Mouse (Mus musculus): ENCODE measurements at regions not wholly inside any gene's neighbourhood (a gene's known extent, or its start where the extent isn't known, plus 50 kb on each side); places are given as distances from the start of the nearest gene placed in this dataset.

DNA sequence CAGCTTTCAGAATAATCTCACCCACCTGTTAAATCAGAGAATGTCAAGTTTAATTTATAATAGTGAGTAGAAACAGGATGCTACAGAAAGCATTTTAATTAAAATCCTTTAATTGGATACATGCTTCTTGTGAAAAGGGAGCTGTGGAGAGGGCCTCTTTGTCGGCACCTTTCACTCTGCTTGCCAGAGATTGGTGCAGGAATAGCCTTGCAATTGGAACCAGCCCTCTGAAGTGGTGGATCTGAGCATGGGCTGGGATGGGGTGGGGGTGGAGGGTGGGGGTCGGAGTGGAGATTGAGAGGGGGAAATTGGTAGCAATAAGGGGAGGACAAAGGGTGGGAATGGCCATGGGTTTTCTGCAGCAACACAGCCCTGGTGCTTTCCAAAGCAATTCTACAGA, 207.2 kb downstream of the Tbx15 start:
- Histone ChIP-seq H3K36me3 (ENCODE audit: control insufficient read depth, insufficient read depth, low read length) (no peaks in the 10 kb centered on the region), H3K9me3 (replicated peaks; ENCODE audit: control insufficient read depth, low read length) (no peaks in the 10 kb centered on the region), H3K27me3 (ENCODE audit: control insufficient read depth, insufficient read depth, low read length) (no peaks in the 10 kb centered on the region), H3K27ac (ENCODE audit: low read length) (no peak overlapping the region), H3K9ac (ENCODE audit: low read length) (no peak overlapping the region), H3K4me2 (ENCODE audit: low read depth, low read length) (no peak overlapping the region), H3K4me3 (replicated peaks; ENCODE audit: low read length) (no peak overlapping the region), H3K4me1 (ENCODE audit: control insufficient read depth, insufficient read depth, low read length) (no peaks in the 10 kb centered on the region)
- WGBS, result 78% methylated on average over 2 of the region's 2 CpGs
- ATAC-seq (ENCODE audit: insufficient read depth, low FRiP score), result no peak

GRCm38 (mm10) chr3:99447813-99448212, 207.6 kb downstream of the Tbx15 start:
- no peak overlapping the region for H3K4me2 ChIP-seq (ENCODE audit: low read depth, low read length)
- no peak overlapping the region for H3K9ac ChIP-seq (ENCODE audit: low read length)
- no peaks in the 10 kb centered on the region for H3K4me1 ChIP-seq (ENCODE audit: control insufficient read depth, insufficient read depth, low read length)
- H3K27ac ChIP-seq (ENCODE audit: low read length), result no peak overlapping the region
- WGBS, result 33% methylated on average over 2 of the region's 2 CpGs
- no peaks in the 10 kb centered on the region for H3K27me3 ChIP-seq (ENCODE audit: control insufficient read depth, insufficient read depth, low read length)
- H3K9me3 ChIP-seq (replicated peaks; ENCODE audit: control insufficient read depth, low read length), result no peaks in the 10 kb centered on the region
- no peaks in the 10 kb centered on the region for H3K36me3 ChIP-seq (ENCODE audit: control insufficient read depth, insufficient read depth, low read length)
- H3K4me3 ChIP-seq (replicated peaks; ENCODE audit: low read length), result no peak overlapping the region
- no peak for ATAC-seq (ENCODE audit: insufficient read depth, low FRiP score)

GRCm38 (mm10) chr3:99459036-99459863, 219.1 kb downstream of the Tbx15 start:
- H3K4me3 ChIP-seq (replicated peaks; ENCODE audit: low read length), result no peak overlapping the region
- no peak for ATAC-seq (ENCODE audit: insufficient read depth, low FRiP score)
- no peak overlapping the region for H3K9ac ChIP-seq (ENCODE audit: low read length)
- no peaks in the 10 kb centered on the region for H3K9me3 ChIP-seq (replicated peaks; ENCODE audit: control insufficient read depth, low read length)
- no peaks in the 10 kb centered on the region for H3K4me1 ChIP-seq (ENCODE audit: control insufficient read depth, insufficient read depth, low read length)
- H3K36me3 ChIP-seq (ENCODE audit: control insufficient read depth, insufficient read depth, low read length), result no peaks in the 10 kb centered on the region
- WGBS, result 69% methylated on average over 12 of the region's 12 CpGs
- no peaks in the 10 kb centered on the region for H3K27me3 ChIP-seq (ENCODE audit: control insufficient read depth, insufficient read depth, low read length)
- no peak overlapping the region for H3K4me2 ChIP-seq (ENCODE audit: low read depth, low read length)
- H3K27ac ChIP-seq (ENCODE audit: low read length), result no peak overlapping the region

DNA sequence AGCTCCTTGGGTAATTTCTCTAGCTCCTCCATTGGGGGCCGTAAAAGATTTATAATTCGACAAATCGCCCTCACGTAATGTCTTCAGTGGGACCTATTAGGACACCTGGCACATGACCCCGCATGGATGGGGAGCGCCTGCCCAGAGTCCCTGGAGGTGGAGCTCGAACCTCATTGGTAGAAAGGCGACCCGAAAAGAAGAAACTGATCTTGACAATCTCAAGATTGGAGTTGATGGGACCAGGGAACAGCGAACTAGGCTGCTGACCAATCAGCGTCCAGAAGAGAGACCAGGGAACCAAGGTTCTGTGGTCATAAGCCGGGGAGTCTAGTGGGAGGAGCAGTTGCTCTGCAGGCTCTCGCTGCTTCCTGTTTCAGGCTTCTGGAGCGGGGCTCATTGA, 259.8 kb downstream of the Tbx15 start:
- Histone ChIP-seq H3K4me3 (replicated peaks; ENCODE audit: low read length) (no peak overlapping the region), H3K36me3 (ENCODE audit: control insufficient read depth, insufficient read depth, low read length) (no peaks in the 10 kb centered on the region), H3K27ac (ENCODE audit: low read length) (no peak overlapping the region), H3K9me3 (replicated peaks; ENCODE audit: control insufficient read depth, low read length) (no peaks in the 10 kb centered on the region), H3K9ac (ENCODE audit: low read length) (no peak overlapping the region), H3K4me2 (ENCODE audit: low read depth, low read length) (no peak overlapping the region), H3K27me3 (ENCODE audit: control insufficient read depth, insufficient read depth, low read length) (no peaks in the 10 kb centered on the region), H3K4me1 (ENCODE audit: control insufficient read depth, insufficient read depth, low read length) (no peaks in the 10 kb centered on the region)
- no peak for ATAC-seq (ENCODE audit: insufficient read depth, low FRiP score)
- WGBS, result 81% methylated on average over 14 of the region's 14 CpGs

- Histone ChIP-seq H3K4me2 (ENCODE audit: low read depth, low read length) (no peak overlapping the region), H3K9me3 (replicated peaks; ENCODE audit: control insufficient read depth, low read length) (no peaks in the 10 kb centered on the region), H3K9ac (ENCODE audit: low read length) (no peak overlapping the region), H3K36me3 (ENCODE audit: control insufficient read depth, insufficient read depth, low read length) (no peaks in the 10 kb centered on the region), H3K27ac (ENCODE audit: low read length) (no peak overlapping the region), H3K4me3 (replicated peaks; ENCODE audit: low read length) (no peak overlapping the region), H3K4me1 (ENCODE audit: control insufficient read depth, insufficient read depth, low read length) (no peaks in the 10 kb centered on the region), H3K27me3 (ENCODE audit: control insufficient read depth, insufficient read depth, low read length) (no peaks in the 10 kb centered on the region)
- 89% methylated on average over 2 of the region's 2 CpGs for WGBS
- no peak for ATAC-seq (ENCODE audit: insufficient read depth, low FRiP score)
Measured at GRCm38 (mm10) chr3:99504772-99505171, 264.6 kb downstream of the Tbx15 start.

DNA sequence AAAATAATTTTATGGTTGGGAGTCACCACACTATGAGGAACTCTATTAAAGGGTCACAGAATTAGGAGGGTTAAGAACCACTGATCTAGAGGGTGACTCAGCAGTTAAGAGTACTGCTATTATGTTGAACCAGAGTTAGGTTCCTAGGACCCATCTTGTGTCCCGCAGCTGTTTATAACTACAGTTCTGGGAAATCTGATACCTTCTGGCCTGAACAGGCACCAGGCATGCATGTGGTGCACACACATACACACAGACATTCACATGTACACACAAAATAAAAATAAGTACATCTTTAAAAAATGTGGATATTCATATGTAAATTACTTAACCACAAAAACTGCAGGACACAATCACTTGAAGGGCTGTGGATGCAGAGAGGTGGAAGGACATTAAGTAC, 272.1 kb downstream of the Tbx15 start:
- H3K27me3 ChIP-seq (ENCODE audit: control insufficient read depth, insufficient read depth, low read length), result no peaks in the 10 kb centered on the region
- ATAC-seq (ENCODE audit: insufficient read depth, low FRiP score), result no peak
- H3K27ac ChIP-seq (ENCODE audit: low read length), result no peak overlapping the region
- H3K9ac ChIP-seq (ENCODE audit: low read length), result no peak overlapping the region
- WGBS, result 83% methylated on average over 1 of the region's 1 CpGs
- no peaks in the 10 kb centered on the region for H3K9me3 ChIP-seq (replicated peaks; ENCODE audit: control insufficient read depth, low read length)
- no peak overlapping the region for H3K4me2 ChIP-seq (ENCODE audit: low read depth, low read length)
- H3K4me1 ChIP-seq (ENCODE audit: control insufficient read depth, insufficient read depth, low read length), result no peaks in the 10 kb centered on the region
- H3K4me3 ChIP-seq (replicated peaks; ENCODE audit: low read length), result no peak overlapping the region
- H3K36me3 ChIP-seq (ENCODE audit: control insufficient read depth, insufficient read depth, low read length), result no peaks in the 10 kb centered on the region

DNA sequence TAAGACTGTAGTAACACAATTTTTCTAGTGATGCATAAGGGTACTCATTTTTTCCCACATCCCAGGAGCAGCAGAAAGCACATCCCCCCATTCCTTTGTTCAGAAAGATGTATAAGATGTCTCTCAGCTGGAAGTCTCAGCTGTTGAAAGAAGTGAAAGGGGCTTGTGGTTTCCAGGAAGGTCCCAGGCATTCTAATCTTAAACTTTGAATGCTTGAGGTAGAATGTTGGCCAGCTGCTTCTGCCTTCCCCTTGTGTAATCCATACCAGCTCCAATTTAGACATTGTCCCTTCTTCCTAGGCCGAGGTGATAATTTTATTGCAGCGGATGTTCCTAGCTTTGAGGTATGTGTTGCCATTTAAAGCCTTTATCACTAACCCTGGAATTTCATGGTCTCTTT, 272.8 kb downstream of the Tbx15 start:
- Histone ChIP-seq H3K36me3 (ENCODE audit: control insufficient read depth, insufficient read depth, low read length) (no peaks in the 10 kb centered on the region), H3K27me3 (ENCODE audit: control insufficient read depth, insufficient read depth, low read length) (no peaks in the 10 kb centered on the region), H3K4me3 (replicated peaks; ENCODE audit: low read length) (no peak overlapping the region), H3K4me1 (ENCODE audit: control insufficient read depth, insufficient read depth, low read length) (no peaks in the 10 kb centered on the region), H3K9me3 (replicated peaks; ENCODE audit: control insufficient read depth, low read length) (no peaks in the 10 kb centered on the region), H3K9ac (ENCODE audit: low read length) (no peak overlapping the region), H3K4me2 (ENCODE audit: low read depth, low read length) (no peak overlapping the region), H3K27ac (ENCODE audit: low read length) (no peak overlapping the region)
- no peak for ATAC-seq (ENCODE audit: insufficient read depth, low FRiP score)
- 85% methylated on average over 2 of the region's 2 CpGs for WGBS

GRCm38 (mm10) chr3:99515751-99516150, 275.6 kb downstream of the Tbx15 start:
- no peaks in the 10 kb centered on the region for H3K4me1 ChIP-seq (ENCODE audit: control insufficient read depth, insufficient read depth, low read length)
- no peaks in the 10 kb centered on the region for H3K27me3 ChIP-seq (ENCODE audit: control insufficient read depth, insufficient read depth, low read length)
- WGBS, result 92% methylated on average over 8 of the region's 8 CpGs
- H3K9me3 ChIP-seq (replicated peaks; ENCODE audit: control insufficient read depth, low read length), result no peaks in the 10 kb centered on the region
- no peak overlapping the region for H3K4me3 ChIP-seq (replicated peaks; ENCODE audit: low read length)
- no peak overlapping the region for H3K27ac ChIP-seq (ENCODE audit: low read length)
- H3K4me2 ChIP-seq (ENCODE audit: low read depth, low read length), result no peak overlapping the region
- ATAC-seq (ENCODE audit: insufficient read depth, low FRiP score), result no peak
- no peaks in the 10 kb centered on the region for H3K36me3 ChIP-seq (ENCODE audit: control insufficient read depth, insufficient read depth, low read length)
- H3K9ac ChIP-seq (ENCODE audit: low read length), result no peak overlapping the region

DNA sequence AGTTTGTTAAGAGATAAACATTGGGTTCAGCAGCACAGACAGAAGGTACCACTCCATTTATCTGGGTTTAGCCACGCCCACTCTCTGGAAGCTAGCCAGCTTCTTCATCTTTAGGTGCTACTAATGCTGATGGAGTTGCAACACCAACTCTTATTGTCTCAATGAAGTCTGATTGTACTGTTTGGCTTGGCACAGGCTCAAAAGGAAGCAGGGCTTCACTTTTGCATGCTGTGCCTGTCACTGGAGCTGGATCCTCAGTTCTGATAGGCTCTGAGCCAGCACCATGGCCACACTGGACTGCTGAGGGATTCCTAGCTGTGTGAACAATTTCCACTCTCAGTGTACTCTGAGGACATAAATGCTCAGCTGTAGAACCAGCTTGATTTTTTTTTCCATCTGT, 320.7 kb downstream of the Tbx15 start:
- Histone ChIP-seq H3K4me2 (ENCODE audit: low read depth, low read length) (no peak overlapping the region), H3K9ac (ENCODE audit: low read length) (no peak overlapping the region), H3K27ac (ENCODE audit: low read length) (no peak overlapping the region), H3K4me1 (ENCODE audit: control insufficient read depth, insufficient read depth, low read length) (no peaks in the 10 kb centered on the region), H3K27me3 (ENCODE audit: control insufficient read depth, insufficient read depth, low read length) (no peaks in the 10 kb centered on the region), H3K9me3 (replicated peaks; ENCODE audit: control insufficient read depth, low read length) (no peaks in the 10 kb centered on the region), H3K36me3 (ENCODE audit: control insufficient read depth, insufficient read depth, low read length) (no peaks in the 10 kb centered on the region), H3K4me3 (replicated peaks; ENCODE audit: low read length) (no peak overlapping the region)
- WGBS, result 46% methylated on average over 1 of the region's 1 CpGs
- peak; percentile 68; the same call in 1 of the 2 replicates for ATAC-seq (ENCODE audit: insufficient read depth, low FRiP score)
